Mouse (Mus musculus): ENCODE results near the gene Sbf2.

DNA sequence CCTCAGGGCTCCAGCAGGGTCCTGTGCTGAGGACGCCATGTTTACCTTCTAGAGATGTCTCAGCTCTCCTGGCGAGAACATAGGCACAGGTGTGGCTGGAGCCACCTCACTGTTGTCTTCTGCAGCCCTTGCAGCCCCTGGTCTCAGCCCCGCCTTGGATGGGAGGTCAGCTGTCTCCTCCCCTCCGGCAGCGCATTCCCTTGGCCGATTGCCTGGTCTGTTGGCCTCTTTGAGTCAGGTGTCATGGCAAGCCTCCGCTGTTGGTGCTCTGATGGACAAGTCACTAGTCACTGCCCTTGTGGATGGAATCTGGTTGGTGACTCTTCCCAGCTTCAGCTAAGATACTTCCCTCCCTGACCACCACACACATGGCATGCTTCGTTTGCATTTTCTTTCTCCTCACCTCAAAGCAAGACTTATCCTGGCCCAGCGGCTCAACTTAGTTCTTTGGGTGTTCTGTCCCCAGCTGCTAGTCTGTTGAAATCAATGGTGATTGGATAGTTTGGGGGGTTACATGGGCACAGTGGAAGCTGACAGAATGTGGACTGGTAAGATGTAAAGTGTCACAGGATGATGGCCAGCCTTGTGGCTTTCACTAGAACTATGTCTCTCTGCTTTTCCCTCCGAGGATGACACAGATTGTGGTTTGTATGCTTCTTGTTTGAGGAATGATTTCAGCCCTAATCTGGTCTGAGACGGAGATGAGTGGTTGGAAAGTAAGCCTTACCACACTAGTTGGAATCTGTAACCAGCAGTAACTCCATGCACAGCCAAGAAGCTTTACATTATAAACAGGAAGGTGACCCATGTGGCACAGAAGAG, 333.1 kb downstream of the Sbf2 start:
- TF ChIP-seq POLR2A (IDR thresholded peaks at IDR 0.05; ENCODE audit: control insufficient read depth, extremely low read depth, insufficient read depth, low read length, poor library complexity) (no peak), CTCF (IDR thresholded peaks at IDR 0.05; ENCODE audit: borderline replicate concordance, control insufficient read depth, extremely low read depth, insufficient read depth, low read length, poor library complexity) (no peak)

Measured in thymus, adult 2 months (tissue).